Mouse (Mus musculus) CH12.LX (cell line): ENCODE results near the gene Enah.

Experiments used
- CTCF ChIP-seq, 2 experiments: IDR thresholded peaks in 1 of 2; conservative IDR thresholded peaks in 1 of 2; 2 replicates each; pipeline ENCODE4 v1.5.1; 2011 to 2012; ENCODE audit warnings: low read depth in 2 of 2, low read length in 2 of 2, improper control_type of control experiment in 1 of 2, inconsistent platforms in 1 of 2, mild to moderate bottlenecking in 1 of 2, moderate library complexity in 1 of 2
- RCOR1 ChIP-seq: conservative IDR thresholded peaks from 2 replicates; pipeline ENCODE4 v1.6.1; 2012; ENCODE audit warnings: low read depth, mild to moderate bottlenecking, inconsistent platforms, low read length, improper control_type of control experiment

DNA sequence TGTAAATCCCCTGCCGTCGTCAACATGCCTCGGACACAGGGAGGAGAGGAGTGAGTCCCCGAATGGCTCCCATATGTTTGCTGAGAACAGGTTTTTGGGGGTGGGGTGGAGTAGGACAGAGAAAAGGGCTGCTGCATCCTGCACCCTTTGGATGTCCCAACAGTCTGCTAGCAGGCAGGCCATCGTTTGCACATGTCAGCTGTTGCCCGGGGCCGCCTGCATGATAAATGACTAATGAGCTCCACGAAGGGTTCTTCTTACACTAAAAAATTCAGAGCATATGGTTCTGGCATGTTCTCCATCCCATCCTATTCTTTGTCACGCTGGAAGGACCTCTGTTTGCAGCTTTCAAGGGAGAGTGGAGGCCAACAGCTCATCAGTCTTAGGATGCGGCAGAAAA lies 33.2 kb upstream of the Enah start:
- no peak for TF ChIP-seq RCOR1
- no peak for TF ChIP-seq CTCF (conservative IDR thresholded peaks at IDR 0.05 in 1 of 2, IDR thresholded peaks at IDR 0.05 in 1 of 2; ENCODE audit: low read depth in 2 of 2, low read length in 2 of 2)
